Mouse (Mus musculus) forebrain, postnatal 0 days (tissue): Measurements from ENCODE around the gene Foxo3. TPM values are rescaled to one million over a fixed set of nuclear protein-coding genes. Genes with fewer than 3 reads are reported as not detected.

ENCODE experiments used
- ATAC-seq: fragments of 200-750 bp; cut with Nextera tagmentation; 2 replicates; pipeline ENCODE4 v1.8.0; 2017; ENCODE audit warnings: mild to moderate bottlenecking, moderate library complexity
- DNase-seq: peaks from one replicate; pipeline ENCODE4 v3.0.0-alpha.2; 2015
- H3K27ac ChIP-seq: fragments of 300-500 bp; sonication (generic); 2 replicates; pipeline ENCODE4 v1.5.1; 2014; ENCODE audit warnings: low read depth, mild to moderate bottlenecking, antibody characterized with exemption, low read length, moderate library complexity, mixed read lengths
- H3K27me3 ChIP-seq: fragments of 300-500 bp; sonication (generic); 2 replicates; pipeline ENCODE4 v1.6.1; 2014; ENCODE audit warnings: mild to moderate bottlenecking, low read length, mixed read lengths; ENCODE audit not compliant: insufficient read depth
- H3K36me3 ChIP-seq: fragments of 300-500 bp; sonication (generic); 2 replicates; pipeline ENCODE4 v1.6.1; 2014; ENCODE audit warnings: mild to moderate bottlenecking, moderate library complexity; ENCODE audit not compliant: insufficient read depth
- H3K4me1 ChIP-seq: fragments of 300-500 bp; sonication (generic); 2 replicates; pipeline ENCODE4 v1.6.1; 2014; ENCODE audit warnings: antibody characterized with exemption; ENCODE audit not compliant: insufficient read depth
- H3K4me2 ChIP-seq: fragments of 300-500 bp; sonication (generic); 2 replicates; pipeline ENCODE4 v1.6.1; 2014; ENCODE audit warnings: low read depth, mild to moderate bottlenecking, moderate library complexity
- H3K4me3 ChIP-seq: fragments of 300-500 bp; sonication (generic); 2 replicates; pipeline ENCODE4 v1.5.1; 2014; ENCODE audit warnings: low read depth, low read length, mixed read lengths
- H3K9ac ChIP-seq: fragments of 300-500 bp; sonication (generic); 2 replicates; pipeline ENCODE4 v1.6.1; 2014; ENCODE audit warnings: mild to moderate bottlenecking
- H3K9me3 ChIP-seq: fragments of 300-500 bp; sonication (generic); 2 replicates; pipeline ENCODE4 v1.6.1; 2016; ENCODE audit warnings: low read length
- CTCF ChIP-seq: sonication (generic); IDR thresholded peaks from 2 replicates; pipeline ENCODE4 v1.5.1; 2016; ENCODE audit warnings: antibody characterized with exemption, control low read depth, low read depth
- WGBS: fragments of 180-500 bp; shearing (Covaris S2); extraction: QIAGEN DNeasy Blood & Tissue Kit; methylation state at CpG from one replicate; pipeline ENCODE4 v1.1.7; 2014; 5-methylcytosine and 5-hydroxymethylcytosine counted together
- polyA plus RNA-seq: library from polyadenylated mRNA; unstranded; fragments of >200 nt; fragmentation: Nextera tagmentation; extraction: Ambion mirVana; gene quantifications from 2 replicates; pipeline ENCODE4 v1.2.1, GENCODE M21; 2015
- total RNA-seq: library from RNA; depleted of rRNA; stranded (reverse); fragments of >200 nt; gene quantifications from 2 replicates; pipeline ENCODE4 v1.2.3, GENCODE M21; 2014

Foxo3 gene
- total and polyA plus RNA-seq, 2 experiments from 2014 or later, result 6.5 to 29.1 TPM

GRCm38 (mm10) chr10:42189674-42190434, 86.7 kb downstream of the Foxo3 start:
- no peak for DNase-seq
- WGBS, result 87% methylated on average over 13 of the region's 13 CpGs

GRCm38 (mm10) chr10:42189037-42189436, 87.5 kb downstream of the Foxo3 start:
- DNase-seq (no peak), ATAC-seq (no peak)
- Histone ChIP-seq H3K27me3 (no peaks in the 10 kb centered on the region), H3K4me1 (no peaks in the 10 kb centered on the region), H3K27ac (no peak overlapping the region), H3K36me3 (0 out of 2 replicates have a peak, but pooled peaks cover 4% of the 10 kb centered on the region), H3K4me2 (no peak overlapping the region), H3K4me3 (no peak overlapping the region), H3K9me3 (no peaks in the 10 kb centered on the region), H3K9ac (no peak overlapping the region)
- no peak for TF ChIP-seq CTCF
- 87% methylated on average over 8 of the region's 8 CpGs for WGBS

More at GRCm38 (mm10) chr10:42189674-42190434, 86.7 kb downstream of the Foxo3 start:
- no peak overlapping the region for H3K4me3 ChIP-seq
- H3K4me1 ChIP-seq, result no peaks in the 10 kb centered on the region
- H3K9me3 ChIP-seq, result no peaks in the 10 kb centered on the region
- H3K27ac ChIP-seq, result no peak overlapping the region
- H3K4me2 ChIP-seq, result no peak overlapping the region
- no peak for TF ChIP-seq CTCF
- no peak overlapping the region for H3K9ac ChIP-seq
- ATAC-seq, result no peak
- no peaks in the 10 kb centered on the region for H3K27me3 ChIP-seq
- no peaks in the 10 kb centered on the region for H3K36me3 ChIP-seq

GRCm38 (mm10) chr10:42188091-42188490, 88.5 kb downstream of the Foxo3 start:
- 64% methylated on average over 9 of the region's 9 CpGs for WGBS
- no peak overlapping the region for H3K4me3 ChIP-seq
- H3K27ac ChIP-seq, result no peak overlapping the region
- DNase-seq (no peak), ATAC-seq (no peak)
- no peaks in the 10 kb centered on the region for H3K9me3 ChIP-seq
- H3K9ac ChIP-seq, result no peak overlapping the region
- H3K4me1 ChIP-seq, result no peaks in the 10 kb centered on the region
- no peaks in the 10 kb centered on the region for H3K27me3 ChIP-seq
- 0 out of 2 replicates have a peak, but pooled peaks cover 10% of the 10 kb centered on the region for H3K36me3 ChIP-seq
- no peak for TF ChIP-seq CTCF
- H3K4me2 ChIP-seq, result no peak overlapping the region

GRCm38 (mm10) chr10:42186941-42187401, 89.6 kb downstream of the Foxo3 start:
- H3K36me3 ChIP-seq, result 0 out of 2 replicates have a peak, but pooled peaks cover 10% of the 10 kb centered on the region
- DNase-seq (no peak), ATAC-seq (peak; percentile 64; the same call in 1 of the 2 replicates)
- H3K4me3 ChIP-seq, result no peak overlapping the region
- H3K4me1 ChIP-seq, result no peaks in the 10 kb centered on the region
- TF ChIP-seq CTCF, result no peak
- H3K9me3 ChIP-seq, result no peaks in the 10 kb centered on the region
- no peaks in the 10 kb centered on the region for H3K27me3 ChIP-seq
- H3K4me2 ChIP-seq, result no peak overlapping the region
- no peak overlapping the region for H3K27ac ChIP-seq
- H3K9ac ChIP-seq, result no peak overlapping the region
- WGBS, result 78% methylated on average over 9 of the region's 9 CpGs

GRCm38 (mm10) chr10:42180333-42180732, 96.2 kb downstream of the Foxo3 start:
- 87% methylated on average over 8 of the region's 8 CpGs for WGBS
- H3K27ac ChIP-seq, result no peak overlapping the region
- no peak overlapping the region for H3K4me2 ChIP-seq
- no peak for DNase-seq
- no peak for TF ChIP-seq CTCF
- H3K4me3 ChIP-seq, result no peak overlapping the region
- no peaks in the 10 kb centered on the region for H3K27me3 ChIP-seq
- ATAC-seq, result no peak
- H3K9ac ChIP-seq, result no peak overlapping the region
- 0 out of 2 replicates have a peak, but pooled peaks cover 10% of the 10 kb centered on the region for H3K36me3 ChIP-seq
- no peaks in the 10 kb centered on the region for H3K9me3 ChIP-seq
- H3K4me1 ChIP-seq, result no peaks in the 10 kb centered on the region

GRCm38 (mm10) chr10:42178751-42179150, 97.8 kb downstream of the Foxo3 start:
- Histone ChIP-seq H3K27ac (no peak overlapping the region), H3K4me1 (0 out of 2 replicates have a peak, but pooled peaks cover 2% of the 10 kb centered on the region), H3K9ac (no peak overlapping the region), H3K9me3 (no peaks in the 10 kb centered on the region), H3K4me3 (no peak overlapping the region), H3K36me3 (0 out of 2 replicates have a peak, but pooled peaks cover 3% of the 10 kb centered on the region), H3K4me2 (no peak overlapping the region), H3K27me3 (no peaks in the 10 kb centered on the region)
- DNase-seq, result no peak
- ATAC-seq, result no peak
- no peak for TF ChIP-seq CTCF
- 88% methylated on average over 11 of the region's 11 CpGs for WGBS
